Mouse (Mus musculus) adrenal gland, postnatal 25 days (tissue): ENCODE measurements around the gene Igf2bp2. TPM values are rescaled to one million over a fixed set of nuclear protein-coding genes. Genes with fewer than 3 reads are reported as not detected.

Experiments used
- DNase-seq: peaks from one replicate; pipeline ENCODE4 v3.0.0; 2021; ENCODE audit warnings: mixed read lengths
- total RNA-seq: library from RNA; stranded (reverse); gene quantifications from 2 replicates; pipeline ENCODE4 v1.2.3, GENCODE M21; 2021

Gene Igf2bp2
- total RNA-seq, 1 experiment from 2014 or later, result 10.4 TPM

DNA sequence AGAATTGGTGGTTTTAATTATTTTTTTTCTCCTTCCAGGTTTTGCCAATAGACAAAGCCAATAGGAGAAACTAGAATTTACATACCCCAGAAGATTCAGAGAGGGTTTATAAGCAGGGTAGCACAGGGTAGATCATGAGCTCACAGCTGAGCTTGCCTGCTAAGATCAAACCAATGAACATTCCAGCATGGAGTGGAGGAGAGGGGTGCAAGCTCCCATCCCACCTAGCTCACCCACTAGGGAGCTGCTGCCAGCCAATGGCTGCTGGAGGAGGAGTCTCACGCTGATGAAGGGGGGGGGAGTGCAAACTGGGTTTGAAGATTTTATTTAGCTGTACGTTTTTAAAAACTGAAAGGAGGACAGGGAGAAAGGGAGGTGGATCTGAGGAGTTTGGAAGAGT is 14.0 kb downstream of the Igf2bp2 start:
- no peak for DNase-seq

DNA sequence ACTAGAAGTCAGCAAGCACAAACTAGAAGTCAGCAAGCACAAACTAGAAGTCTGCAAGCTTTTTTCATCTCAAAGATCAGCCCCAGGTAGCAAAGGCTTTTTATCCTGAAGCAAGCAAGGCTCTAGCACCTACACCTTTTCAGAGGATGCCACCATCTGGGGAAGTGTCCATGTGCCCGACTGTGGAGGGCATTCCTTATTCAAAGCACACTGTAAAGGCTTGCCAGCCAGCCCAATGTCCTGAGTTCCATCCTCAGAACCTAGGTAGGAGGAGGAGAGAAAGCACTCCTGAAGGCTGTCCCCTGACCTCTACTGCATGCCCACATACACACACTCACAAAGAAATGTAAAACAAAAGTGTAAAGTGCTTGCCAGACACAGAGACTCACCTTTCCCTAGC is 16.0 kb downstream of the Igf2bp2 start:
- DNase-seq, result no peak

DNA sequence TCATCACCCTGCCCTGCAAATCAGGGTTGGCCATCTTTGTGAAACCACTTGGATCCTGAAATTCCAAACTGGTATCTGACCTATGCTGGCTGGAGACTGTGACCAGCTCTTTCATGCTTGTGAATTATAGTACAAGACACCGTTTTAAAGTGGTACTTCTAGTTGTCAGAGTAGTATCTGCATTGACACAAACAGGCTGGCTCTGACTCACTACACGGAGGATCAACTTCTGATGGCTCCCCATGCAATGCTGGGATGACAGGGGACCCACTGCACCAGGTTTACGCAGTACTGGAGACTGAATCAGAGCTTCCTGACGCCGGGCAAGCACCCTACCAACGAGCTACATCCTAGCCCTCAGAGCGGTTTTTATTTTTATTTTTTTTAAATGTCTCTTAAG is 17.0 kb downstream of the Igf2bp2 start:
- DNase-seq, result no peak

DNA sequence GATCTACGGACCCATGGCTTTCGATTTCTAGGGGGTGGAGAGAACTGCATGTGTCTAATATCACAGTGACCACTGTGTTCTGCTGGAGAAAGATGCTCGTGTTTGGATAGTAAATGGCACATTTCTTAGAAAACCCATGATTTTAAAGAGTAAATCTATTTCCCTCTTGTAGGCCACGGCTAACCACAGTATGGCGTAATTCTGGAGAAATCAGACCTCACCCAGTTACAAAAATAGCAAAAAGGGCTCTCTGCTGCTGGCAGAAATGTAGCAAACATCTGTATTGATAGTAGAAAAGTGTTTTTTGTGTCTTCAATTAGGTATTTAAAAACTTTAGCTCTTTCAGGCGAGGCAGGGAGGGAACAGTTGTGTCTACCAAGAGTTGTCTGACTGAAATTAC is 18.6 kb downstream of the Igf2bp2 start:
- no peak for DNase-seq

DNA sequence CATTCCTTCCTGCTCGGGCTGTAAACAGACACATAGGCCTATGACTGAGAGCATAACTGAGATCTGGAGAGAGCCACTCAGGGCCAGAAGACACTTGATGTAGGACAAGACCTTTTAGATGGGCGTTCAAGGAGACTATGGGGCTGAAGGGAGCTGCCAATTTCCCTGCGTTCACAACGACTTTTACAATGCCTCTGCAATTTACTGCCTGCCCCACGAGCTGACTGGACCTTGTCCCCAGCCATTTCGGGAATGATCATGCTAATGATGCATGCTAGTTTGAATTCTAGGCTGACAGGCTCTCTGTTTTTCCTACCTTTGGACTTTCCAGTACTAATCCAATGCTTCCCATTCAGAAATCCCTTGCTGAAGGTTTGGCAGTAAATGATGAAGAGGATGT is 22.2 kb downstream of the Igf2bp2 start:
- DNase-seq, result no peak

DNA sequence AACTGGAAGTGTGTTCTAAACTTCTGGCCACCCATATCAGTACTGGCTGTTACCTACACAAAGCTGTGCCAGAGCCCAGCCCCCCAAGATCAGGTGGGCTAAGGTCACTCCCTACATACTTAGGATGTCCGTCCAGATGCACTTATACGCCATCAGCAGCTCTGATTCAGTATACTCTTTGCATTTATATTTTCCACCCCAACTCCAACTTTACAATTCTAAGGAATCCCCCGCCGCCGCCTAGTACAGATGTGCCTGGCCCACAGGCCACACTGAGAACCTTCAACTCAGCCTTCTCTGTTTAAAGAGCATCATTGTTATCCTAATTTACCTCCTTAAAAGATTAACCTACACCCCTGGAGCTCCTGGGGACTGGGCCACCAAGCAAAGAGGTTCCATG is 23.3 kb downstream of the Igf2bp2 start:
- no peak for DNase-seq

DNA sequence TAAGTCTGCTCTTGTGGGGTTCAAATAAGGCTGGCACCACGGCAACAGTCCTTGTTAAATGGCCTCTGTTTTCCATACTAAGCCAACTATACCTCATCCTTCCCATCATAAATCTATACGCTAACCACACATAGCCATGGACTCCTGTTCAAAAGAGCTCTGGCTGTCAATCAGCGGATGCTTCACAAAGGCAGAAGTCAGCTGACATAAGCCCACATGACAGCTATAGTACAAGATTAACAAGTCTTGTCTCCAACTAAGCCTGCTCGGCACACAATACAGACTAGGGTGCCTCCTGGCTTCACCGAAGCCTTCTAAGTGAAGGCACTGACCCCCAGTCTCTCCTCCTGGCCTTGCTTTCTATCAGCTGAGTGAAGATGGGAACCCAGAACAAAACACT is 26.9 kb downstream of the Igf2bp2 start:
- DNase-seq, result no peak

DNA sequence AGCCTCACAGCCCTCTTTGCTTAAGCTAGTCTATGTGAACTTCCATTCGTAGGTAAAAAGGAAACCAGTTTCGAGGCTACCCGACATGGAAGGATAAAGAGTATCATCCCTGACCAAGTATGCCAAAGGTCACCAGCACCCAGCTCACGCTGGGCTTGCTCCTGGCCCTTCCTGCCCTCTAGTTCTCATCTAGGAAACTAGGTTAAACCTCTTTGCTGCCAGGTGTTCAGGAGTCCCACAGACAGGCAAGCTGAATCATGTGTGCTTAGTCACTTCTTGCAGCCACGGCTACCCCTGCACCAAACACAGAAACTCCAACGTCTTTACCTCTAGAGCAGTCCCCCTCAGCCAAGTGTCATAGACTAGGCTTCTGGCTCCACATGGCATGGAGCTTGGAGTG is 31.8 kb downstream of the Igf2bp2 start:
- no peak for DNase-seq

DNA sequence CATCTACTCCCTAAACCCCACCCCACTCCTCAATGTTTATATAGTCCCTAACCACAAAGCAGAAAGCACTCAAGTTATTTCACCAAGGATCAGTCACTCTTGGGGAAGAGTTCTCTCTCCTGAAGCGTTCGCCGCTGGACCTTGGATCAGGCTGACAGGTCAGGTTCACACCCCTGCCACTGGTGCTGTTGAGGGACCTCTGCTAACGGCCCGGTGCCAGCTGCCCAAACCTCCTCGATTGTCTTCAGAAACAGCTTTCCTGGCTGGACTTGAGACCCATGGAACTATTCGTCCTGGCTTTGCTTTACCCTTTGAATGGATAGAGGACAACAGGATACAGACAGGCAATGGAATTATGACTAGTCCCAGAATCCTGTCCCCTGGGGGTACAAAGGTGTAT is 33.6 kb downstream of the Igf2bp2 start:
- DNase-seq, result no peak

DNA sequence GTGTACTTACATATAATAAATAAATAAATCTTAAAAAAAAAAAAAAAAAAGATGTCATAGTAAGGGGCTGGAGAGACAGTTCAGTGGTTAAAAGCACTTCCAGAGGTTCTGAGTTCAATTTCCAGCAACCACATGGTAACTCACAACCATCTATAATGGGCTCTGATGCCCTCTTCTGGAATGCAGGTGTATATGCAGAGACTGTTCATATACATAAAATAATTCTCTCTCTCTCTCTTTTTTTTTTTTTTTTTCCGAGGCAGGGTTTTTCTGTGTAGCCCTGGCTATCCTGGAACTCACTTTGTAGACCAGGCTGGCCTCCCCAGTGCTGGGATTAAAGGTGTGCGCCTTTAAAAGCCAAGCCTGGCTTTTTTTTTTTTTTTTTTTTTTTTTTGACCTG is 34.5 kb downstream of the Igf2bp2 start:
- DNase-seq, result no peak

DNA sequence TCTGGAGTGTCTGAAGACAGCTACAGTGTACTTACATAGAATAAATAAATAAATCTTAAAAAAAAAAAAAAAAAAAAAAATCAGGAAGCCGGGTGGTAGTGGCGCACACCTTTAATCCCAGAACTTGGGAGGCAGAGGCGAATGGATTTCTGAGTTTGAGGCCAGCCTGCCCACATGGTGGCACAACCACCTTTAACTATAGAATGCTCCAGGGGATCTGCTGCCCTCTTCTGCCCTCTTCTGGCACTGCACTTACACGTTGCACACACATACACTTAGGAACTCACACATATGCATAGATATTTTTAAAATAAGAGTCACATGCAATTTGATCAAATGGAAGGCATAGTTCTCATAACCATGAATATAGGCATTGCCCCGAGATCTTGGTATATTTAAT is 35.3 kb downstream of the Igf2bp2 start:
- DNase-seq, result no peak

DNA sequence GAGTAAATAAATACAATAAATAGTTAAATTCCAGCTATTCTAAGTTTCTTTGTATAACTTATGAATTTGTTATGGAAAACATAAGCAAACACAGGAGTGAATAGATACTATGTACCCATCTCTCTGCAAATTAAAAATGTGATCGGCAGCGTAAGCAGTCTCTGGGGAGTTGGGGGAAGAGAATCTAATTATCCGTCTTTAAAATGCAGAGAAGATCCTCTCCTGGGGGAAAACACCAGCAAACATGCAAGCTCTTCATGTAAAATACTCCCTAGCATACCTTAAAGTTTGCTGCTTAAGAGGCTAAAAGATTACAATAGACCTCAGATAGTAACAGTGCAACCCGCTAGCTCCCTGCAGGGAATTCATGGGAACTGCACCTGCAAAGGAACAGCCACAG is 36.2 kb downstream of the Igf2bp2 start:
- DNase-seq, result no peak

DNA sequence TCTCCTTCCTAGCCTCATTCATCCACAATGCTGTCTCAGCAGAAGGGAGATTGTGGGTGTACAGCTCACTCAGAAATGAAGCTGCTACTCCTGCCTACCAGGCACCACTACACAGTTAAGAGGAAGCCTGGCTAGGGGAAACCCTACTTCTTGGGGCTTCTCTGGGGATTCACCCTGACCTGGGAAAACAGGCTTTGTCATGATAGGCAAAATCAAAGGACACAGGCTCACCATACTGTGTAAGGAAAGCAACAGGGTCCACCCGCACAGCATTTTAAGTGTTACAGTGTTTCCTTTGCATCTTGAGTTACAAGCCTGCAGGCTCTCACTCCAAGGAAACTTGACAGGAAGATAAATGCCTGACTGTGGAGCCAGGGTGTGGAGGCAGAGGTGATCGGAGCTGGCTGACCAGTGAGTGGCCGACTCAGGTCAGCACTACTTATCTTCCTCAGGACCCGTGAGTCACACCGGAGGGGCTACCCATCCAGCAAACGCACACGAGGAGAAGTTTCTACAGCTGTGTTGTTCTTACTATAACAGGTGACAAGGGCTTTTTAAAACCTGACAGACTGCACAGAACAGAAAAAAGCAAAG is 38.7 kb downstream of the Igf2bp2 start:
- no peak for DNase-seq

DNA sequence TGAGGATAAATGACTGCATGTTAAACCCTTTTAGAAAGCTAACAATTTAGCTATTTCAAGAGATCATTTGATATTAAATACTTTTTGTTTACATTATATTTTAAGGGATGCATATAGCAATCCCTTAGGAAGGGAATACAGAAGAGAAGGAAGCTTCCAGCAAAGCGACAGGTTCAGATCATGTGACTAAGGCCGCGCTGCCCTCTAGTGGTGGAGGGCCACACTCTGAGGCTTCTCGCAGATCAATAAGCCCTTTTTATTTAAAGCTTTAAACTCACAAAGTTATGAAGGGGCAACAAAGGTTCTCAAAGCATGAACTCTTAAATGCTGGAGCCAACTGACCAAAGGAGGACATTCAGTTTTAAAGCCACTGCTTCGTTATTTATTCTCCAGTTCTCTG is 39.4 kb downstream of the Igf2bp2 start:
- peak; percentile 77 for DNase-seq

DNA sequence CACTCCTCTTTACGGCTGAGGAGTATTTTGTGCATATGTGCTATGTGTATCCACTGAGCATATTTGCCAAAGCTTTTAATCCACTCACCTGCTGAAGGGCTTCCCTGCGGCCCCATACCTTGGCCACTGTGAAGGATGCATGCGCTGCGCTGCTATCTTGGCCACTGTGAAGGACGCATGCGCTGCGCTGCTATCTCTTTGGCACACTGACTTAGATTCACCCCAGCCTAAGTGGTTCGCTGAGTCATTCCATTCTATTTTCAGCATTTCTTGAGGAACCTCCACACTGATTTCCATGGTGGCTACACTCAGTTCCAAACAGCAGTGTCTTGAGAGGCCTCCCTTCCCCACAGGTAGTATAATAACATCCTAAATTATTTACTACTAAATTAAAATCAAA is 42.0 kb downstream of the Igf2bp2 start:
- DNase-seq, result peak; percentile 47

DNA sequence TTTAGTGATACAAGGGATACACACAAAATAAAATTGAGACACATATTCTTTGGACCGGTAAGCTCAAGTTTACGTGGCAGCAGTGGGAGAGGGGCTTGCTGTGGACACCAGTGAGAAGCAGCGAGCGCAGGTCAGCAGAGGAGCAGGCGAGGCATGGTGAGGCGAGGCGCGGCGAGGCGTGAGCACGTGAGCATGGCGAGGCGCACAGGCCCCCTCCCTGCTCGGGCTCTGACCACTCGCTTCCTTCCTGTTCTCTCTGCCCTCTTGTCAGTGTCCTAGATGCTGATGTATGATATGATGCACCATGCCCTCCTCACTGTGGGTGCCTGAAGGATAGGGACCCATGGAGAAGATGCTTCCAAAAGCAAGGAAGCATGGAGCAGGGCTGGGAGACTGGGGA is 43.6 kb downstream of the Igf2bp2 start:
- peak; percentile 10 for DNase-seq

DNA sequence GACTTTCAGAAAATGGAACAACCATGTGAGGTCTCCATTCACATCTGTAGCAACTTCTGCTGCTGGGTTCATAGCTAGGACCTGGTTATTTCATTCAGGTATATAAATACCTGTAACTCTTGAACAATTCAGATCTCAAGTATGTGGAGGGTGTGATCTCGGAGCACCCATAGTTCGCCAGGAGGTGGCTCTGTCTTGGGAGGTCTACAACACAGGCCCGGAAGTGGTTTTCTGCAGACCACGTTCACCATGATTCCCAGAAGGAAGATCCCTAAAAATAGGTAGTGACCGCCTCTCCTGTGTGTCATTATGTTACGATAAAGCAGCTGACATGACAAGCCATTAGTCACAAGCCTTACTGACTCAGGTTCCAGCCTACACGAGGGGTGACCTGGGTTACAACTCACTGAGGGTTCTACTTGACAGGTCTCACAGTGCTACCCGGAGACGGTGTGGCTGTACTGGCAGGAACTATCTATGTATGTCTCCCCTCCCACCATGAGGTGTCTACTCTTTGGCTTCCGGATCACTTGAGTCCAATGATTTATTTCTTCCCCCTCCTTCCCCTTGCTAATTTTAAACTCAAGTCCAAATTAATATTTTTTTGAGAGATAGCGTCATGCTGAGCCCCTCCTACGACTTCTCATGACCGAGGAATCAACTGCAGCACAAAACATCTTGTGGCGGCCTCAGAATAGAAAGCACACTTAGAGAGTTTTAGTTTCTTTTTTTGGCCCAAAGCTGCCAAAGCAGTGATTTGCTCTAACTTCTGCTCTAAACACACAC is 44.2 kb downstream of the Igf2bp2 start:
- peak; percentile 12 for DNase-seq

DNA sequence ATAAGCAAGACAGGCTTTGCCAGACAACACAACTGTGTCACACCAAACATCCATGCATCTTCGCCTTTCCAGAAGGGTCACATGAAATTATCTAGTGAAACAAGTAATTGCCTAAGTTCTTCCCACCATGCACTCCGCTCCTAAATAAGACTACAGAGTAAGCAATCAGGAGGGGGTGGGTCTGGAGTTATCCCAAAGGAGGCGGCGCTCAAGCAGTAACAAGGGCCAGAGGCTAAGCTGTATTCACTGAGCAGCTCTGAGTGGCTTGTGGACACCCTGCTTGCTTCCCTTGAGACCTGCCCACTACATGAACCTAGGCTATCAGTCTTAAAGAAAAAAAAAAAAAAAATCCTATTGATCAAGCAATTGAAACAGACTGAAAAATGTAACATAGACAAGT is 44.9 kb downstream of the Igf2bp2 start:
- peak; percentile 6 for DNase-seq

DNA sequence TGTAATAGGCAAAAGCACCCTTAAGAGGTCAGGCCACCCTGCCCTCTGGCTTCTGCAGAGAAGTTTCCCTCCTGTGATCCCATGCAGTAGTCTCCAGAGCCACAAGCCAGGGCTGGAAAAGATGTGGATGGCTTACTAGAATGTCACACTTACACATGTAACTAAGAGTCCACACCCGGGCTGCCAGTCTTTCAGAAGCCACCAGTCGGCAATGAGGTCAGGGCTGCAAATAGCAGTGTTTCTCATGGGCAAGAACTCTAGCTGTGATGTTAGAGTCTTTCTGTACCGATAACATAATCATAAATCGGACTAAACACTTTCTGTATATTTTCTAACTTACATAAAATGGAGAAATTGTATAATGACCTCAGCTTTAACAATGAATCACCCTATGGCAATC is 46.4 kb downstream of the Igf2bp2 start:
- DNase-seq, result no peak

DNA sequence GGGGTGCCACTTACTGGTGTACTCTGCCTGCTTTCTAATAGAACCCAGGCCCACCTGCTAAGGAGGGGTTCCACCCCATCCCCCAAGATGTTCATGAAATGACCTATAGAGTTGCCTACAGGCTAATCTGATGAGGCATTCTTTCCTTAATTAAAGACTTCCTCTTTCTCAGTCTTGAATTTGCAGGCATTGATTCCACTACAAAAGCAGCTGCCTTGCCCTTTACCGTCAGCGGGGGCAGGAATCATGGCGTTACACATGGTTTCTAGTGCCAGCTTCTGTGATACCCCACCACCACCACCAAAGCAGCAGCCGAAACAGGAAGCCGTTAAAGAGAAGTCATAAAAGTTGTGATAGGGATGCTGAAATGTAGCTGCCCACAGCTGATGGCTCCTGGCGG is 47.0 kb downstream of the Igf2bp2 start:
- DNase-seq, result no peak

DNA sequence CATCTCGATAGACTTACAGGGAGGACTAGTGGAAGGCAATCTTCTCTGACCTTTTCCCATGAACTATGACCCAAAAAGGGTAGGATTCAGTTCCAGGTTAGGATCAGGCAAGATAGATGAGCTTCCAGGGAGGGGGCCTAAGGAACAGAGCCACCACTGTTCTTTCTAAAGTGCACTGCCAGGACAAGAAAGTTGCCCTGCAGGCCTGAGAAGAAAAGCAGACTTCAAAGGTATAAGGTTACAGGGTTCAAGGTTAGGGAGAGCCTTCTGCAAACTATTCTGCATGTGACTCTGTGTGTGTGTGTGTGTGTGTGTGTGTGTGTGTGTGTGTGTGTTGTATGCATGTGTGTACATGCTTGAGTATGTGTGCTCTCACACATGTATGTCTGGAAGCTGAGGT is 53.1 kb downstream of the Igf2bp2 start:
- no peak for DNase-seq

DNA sequence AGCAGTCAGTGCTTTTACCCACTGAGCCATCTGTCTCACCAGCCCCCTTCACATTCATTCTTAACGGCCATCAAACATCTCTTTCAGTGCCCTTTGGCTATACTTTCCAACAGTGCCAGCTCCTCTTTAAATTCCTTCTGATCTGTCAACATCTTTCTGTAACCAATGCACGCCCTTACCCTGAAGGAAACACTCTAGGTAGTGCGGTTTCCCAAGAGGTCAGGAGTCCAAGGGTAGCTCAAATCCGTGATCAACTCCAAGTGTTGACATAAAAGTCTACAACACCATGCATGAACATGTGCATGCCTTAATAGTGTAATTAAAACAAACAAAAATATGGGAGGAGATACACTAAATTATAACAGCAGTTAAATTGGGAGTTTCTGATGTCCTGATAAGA is 53.9 kb downstream of the Igf2bp2 start:
- DNase-seq, result no peak

DNA sequence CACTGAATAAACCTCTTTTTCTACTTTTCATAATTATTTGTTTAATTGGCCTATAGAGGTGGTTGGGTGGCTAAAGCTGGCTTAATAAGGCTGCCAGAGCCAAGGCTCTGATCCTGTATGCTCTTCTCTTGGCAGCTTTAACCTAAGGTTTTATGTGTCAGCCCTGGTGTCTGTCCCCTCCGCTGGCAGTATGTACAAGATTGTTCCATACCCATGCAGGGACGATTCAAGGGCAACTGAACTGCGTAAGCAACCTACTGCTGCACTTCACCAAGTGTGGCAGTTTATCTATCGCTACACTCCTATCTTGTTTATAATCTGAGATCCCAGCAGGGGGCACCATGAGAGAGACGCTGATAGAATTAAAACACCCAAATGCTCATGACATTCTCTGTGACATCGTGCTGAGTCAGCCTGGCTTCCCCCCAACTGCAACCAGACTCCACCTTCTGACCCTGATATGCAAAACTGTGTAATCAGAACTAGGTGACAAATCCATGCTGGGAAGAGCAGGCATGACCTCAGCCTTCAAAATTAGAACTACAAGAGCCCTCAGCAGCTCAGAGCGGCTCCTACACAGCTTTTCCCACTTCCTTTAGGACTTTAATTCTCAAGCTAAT is 55.1 kb downstream of the Igf2bp2 start:
- peak; percentile 88 for DNase-seq

DNA sequence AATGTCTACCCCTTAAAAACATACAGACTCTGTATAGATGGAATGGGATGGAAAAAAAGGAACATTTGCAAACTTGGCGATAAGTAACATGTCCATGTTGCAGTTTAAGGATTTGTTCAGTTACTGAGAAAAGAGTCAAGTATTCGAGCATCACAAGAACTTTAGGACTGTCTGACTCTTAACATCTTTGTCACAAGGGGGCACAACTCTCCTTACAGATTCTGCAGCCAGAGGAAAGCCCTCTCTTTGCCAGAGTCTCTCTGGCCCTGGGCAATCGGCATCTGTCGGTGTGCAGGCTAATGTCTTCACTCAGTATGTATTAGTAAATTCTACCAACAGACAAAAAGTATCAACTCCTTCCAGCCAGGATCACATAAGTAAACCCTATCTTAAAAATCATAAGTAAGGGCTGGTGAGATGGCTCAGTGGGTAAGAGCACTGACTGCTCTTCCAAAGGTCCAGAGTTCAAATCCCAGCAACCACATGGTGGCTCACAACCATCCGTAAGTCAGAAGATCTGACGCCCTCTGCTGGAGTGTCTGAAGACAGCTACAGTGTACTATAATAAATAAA is 57.0 kb downstream of the Igf2bp2 start:
- no peak for DNase-seq
